Mouse (Mus musculus) mouse trophoblast stem cell (cell line): ENCODE measurements around the gene Pld3.
"Not testable (repeated sequence)": the region's sequence is repeated elsewhere in the genome, so short reads cannot be mapped to it uniquely, and the experiment has no call there.

Source experiments
- in situ Hi-C, 2 experiments: fragments of 300-500 bp; cut with MseI, MboI; formaldehyde crosslinking; loops; 2 replicates in 1 of 2; 3 replicates in 1 of 2; pipeline ENCODE4 v1.15.1; 2025

Pld3 gene

GRCm38 (mm10) chr7:27523805-27524204 lies 29.2 kb downstream of the Pld3 start:
- in situ Hi-C loops: no loop called here

DNA sequence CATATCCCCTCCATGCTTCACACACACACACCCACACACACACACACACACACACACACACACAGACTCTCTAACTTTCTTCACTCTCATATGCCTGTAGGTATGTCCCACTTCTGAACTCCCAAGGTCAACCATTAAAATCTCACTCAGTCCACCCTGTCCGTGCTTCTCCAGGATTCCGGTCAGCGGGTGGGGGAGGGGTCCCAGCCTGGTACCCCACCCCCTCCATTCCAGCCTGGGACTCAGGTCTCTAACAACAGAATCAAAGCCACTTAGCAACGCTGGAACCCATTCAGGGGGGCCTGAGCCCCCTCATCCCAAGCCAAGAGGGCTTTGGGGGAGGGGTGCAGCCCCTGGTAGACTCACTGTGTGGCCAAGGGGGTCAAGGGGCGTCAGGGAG lies 30.1 kb downstream of the Pld3 start, which contains the start of gene Hipk4:
TSS of gene Hipk4 (plus strand) at position 301 of the 400 bp plus-strand sequence.
- in situ Hi-C loops: no loop called here

DNA sequence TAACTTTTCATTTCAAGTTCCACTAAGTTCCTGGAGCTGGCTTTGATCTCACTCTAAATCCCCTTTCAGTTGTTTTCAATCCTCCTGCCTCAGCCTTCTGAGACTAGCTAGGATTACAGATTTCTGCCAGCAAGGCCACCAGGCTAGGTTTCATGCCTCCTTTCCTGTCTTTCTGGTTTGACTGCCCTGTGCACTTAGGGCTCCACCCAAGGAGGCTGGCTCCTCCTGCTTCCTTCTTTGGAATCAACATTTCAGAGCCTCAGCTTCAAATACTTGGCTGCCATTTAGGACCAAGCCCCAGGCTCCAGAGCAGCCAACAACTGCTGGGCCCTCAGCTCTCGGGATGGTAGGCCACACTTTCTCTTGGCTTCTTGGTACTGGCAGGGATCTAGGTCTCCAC lies 32.4 kb downstream of the Pld3 start:
- in situ Hi-C loops: no loop called here

DNA sequence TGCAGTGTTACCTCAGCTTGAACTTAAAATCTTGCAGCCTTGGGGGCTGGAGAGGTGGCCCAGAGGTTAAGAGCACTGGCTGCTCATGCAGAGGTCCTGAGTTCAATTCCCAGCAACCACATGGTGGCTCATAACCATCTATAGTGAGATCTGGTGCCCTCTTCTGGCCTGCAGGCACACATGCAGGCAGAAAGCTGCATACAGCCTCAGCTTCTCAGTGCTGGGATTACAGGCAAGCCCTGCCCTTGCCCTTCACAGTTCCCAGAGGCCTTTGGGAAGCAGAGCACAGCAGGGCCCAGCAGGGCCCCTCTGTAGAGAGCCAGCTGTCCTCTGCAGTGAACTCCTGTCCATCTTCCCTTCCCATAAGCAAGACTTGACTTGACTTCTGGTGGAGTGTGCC lies 32.9 kb downstream of the Pld3 start:
- in situ Hi-C loops: no loop called here

DNA sequence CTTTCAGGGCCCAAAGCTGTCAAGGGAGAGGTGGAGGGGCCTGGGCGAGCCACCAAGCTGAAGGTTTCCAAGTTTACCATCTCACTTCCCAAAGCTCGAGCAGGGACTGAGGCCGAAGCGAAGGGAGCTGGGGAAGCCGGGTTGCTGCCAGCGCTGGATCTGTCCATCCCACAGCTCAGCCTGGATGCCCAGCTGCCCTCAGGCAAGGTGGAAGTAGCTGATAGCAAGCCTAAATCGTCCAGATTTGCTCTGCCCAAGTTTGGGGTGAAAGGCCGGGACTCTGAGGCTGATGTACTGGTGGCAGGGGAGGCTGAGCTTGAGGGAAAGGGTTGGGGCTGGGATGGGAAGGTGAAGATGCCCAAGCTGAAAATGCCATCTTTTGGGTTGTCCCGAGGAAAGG lies 34.7 kb downstream of the Pld3 start:
- in situ Hi-C loops: no loop called here

DNA sequence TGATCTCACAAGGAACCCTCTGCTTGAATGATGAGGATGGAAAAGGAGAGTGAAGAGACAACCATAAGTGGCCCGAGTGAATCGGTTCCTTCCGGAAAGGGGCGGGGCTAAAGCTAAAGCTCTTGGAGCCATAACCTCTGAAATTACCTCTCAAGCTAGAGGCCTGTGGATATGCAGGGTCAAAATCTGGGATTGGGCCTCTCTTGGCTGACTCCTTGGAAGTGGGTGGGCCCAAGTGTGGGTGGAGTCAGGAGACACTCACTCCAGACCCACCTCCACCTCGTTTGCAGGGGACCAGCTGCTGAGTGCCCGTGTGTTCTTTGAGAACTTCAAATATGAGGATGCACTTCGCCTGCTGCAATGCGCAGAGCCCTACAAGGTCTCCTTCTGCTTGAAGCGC lies 38.1 kb downstream of the Pld3 start:
- in situ Hi-C loops: no loop called here

- in situ Hi-C loops: no loop called here
These were observed 42.2 kb downstream of the Pld3 start for GRCm38 (mm10) chr7:27510809-27511208.

DNA sequence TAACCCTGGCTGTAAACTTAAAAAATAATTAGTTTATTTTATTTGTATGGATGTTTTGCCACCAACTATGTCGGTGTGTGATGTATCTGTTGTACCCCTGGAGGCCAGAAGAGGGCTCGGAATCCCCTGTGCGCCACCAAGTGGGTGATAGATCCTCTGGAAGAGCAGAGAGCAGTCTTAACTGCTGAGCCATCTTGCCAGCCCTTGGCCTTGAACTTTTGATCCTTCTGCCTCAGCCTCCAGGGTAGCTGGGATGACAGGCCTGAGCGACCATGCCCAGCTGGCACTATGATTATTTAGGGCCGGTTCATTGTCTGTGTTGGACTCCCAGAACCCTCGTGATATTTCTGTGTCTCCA lies 44.4 kb downstream of the Pld3 start:
- in situ Hi-C loops: no loop called here

DNA sequence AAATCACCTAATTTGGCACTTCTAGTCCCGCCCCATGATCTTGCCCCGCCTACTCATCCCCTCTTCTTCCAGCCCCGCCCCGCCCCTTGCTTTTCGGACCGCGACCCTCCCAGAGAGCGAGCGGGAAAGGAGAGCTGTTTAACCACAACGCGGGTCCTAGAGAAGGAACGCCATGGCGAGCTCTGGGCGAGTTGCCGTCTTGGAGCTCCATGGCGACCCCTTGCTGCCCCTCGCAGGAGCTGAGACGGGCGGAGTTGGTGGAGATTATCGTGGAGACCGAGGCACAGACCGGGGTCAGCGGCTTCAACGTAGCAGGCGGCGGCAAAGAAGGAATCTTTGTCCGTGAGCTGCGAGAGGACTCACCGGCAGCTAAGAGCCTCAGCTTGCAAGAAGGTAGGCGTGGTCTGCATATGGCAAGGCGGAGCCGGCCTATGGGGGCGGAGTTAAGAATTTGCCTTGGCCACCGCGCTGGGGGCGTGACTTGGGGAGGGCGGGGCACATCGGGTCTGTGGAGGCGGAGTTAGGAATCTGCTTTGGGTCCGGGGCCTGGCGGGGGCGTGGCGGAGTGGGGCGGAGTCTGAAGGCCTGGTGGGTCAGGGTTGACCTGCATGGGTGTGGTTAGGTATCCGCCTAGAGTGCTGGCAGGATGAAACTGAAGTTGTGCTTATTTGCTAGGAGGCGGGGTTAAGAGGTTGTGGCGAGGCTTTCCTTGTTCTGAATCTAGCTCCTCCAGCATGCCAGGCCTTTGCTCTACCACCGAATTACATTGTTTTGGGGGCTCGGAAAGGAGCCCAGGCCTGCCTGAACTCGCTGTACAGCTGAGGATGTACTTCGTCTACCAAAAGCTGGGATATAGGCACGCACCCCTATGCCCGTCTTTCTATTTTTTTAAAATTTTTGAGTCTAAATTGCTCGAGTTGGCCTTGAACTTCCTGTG lies 45.0 kb downstream of the Pld3 start:
- in situ Hi-C loops: no loop called here

DNA sequence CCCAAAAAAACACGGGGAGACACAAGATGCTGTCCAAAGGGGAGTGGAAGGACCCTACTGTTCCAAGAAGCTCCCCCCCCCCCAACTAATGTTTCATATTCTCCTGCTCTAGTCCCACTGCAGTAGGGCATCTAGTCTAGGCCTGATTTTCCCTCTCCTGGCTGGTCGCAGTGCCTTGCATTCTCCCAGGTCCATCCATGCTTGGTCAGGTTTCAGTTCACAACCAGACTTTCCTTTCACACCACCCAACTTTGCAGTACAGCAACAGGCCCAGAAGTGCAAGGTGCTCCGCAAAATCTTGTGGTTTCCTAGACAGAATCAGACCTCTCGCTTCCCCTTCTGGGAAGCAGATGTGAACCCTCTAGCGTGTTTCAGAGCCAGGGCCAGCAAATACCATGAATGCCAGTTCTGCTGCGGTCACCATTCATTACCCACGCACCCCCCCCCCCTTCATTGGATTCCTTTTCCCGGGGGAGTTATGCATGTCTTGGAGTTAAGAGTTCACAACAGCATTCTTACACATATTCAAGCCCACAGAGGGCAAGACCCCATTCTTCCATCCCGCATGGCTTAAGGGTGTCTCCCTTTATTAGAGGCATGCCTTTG lies 46.1 kb downstream of the Pld3 start:
- in situ Hi-C loops: no loop called here

GRCm38 (mm10) chr7:27501620-27502019 lies 51.4 kb downstream of the Pld3 start:
- in situ Hi-C loops: no loop called here

DNA sequence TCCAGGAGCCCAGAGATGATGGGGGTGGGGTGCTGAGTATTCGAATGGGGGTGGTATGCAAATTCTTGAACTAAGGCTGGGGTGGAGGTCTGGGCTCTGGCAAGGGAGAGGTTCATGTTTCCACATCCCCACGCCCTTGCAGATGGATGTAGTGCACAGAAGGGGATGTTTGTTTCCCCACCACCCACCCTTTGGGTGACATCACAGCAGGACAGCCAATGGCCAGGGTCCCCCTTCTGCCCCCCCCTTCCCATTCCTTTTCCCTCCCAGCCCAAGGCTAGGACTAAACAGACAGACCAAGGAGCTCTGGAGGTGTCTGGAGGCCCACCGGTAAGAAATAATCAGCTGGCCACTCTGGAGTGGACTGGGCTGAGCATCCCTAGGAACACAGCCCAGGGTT lies 54.0 kb downstream of the Pld3 start, which contains the start of gene Prx:
TSS of gene Prx (plus strand) at position 289 of the 400 bp plus-strand sequence.
- in situ Hi-C loops: no loop called here

GRCm38 (mm10) chr7:27494659-27495367 lies 58.2 kb downstream of the Pld3 start:
- in situ Hi-C loops: not testable (repeated sequence)

- in situ Hi-C loops: no loop called here
These were observed 59.6 kb downstream of the Pld3 start for GRCm38 (mm10) chr7:27493450-27493849.

- in situ Hi-C loops: no loop called here
These were observed 60.0 kb downstream of the Pld3 start for GRCm38 (mm10) chr7:27493022-27493421.

GRCm38 (mm10) chr7:27491856-27492255 lies 61.2 kb downstream of the Pld3 start:
- in situ Hi-C loops: no loop called here

- in situ Hi-C loops: no loop called here
These were observed 62.3 kb downstream of the Pld3 start for GRCm38 (mm10) chr7:27490543-27491329.

DNA sequence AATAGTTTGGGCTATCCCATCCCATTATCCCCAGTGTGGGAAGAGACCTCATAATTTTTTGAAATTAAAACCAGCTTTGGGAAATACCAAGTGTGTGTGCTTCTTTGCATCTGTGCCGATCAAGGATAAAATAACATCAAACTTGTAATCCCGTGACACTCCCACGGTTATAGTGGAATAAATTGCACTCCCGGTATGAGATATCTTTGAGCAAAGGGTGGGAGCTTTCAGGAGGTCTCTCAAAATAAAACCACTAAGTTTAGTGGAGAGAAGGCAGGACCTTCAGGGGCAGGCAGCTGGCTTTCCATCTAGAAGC lies 62.8 kb downstream of the Pld3 start:
- in situ Hi-C loops: no loop called here

- in situ Hi-C loops: no loop called here
These were observed 63.6 kb downstream of the Pld3 start for GRCm38 (mm10) chr7:27489270-27489869.

DNA sequence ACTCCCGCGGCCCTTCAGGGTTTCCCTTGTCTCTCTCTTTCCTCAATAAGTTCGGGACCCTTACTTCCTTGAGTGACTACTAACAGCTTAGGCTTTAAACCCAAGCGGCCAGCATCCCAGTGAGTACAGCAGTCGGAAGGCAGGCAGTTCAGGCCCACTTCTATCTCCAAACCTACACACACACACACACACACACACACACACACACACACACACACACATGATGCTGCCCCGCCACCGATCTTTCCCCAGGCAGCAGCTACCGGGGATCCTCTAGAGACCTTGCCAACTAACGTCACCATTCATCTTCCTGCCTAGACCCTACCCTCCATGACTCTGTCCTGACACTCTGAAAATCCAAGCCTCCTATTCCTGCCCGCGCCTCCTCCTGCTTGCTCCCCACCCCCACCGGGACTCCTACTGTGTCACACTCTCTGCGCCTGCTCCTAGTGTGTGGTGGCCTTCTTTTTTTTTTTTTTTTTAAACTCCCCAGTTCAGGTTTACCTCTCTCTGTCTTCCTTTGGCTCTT lies 65.2 kb downstream of the Pld3 start:
- in situ Hi-C loops: no loop called here
